Mouse (Mus musculus): ENCODE measurements at regions not wholly inside any gene's neighbourhood (a gene's known extent, or its start where the extent isn't known, plus 50 kb on each side); places are given as distances from the start of the nearest gene placed in this dataset.

DNA sequence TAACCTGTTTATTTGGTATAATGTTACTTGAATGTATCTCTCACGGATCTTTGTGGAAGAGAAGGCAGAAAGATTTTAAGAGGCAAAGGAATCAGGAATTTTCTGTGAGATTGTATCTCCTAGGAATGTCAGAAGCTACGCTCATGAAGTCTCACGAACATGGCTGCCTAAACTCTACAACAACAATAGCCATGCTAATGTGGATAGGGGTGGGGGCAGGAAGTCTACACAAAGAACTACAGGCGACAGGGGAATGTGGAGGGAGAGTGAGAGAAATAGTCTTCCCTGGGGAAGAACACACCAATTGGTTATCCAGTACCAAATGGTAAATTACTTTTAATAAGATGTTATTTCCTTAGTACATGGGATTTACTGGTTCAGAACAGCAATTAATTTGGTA lies 164.3 kb upstream of the Zfp462 start:
- Histone ChIP-seq H3K27me3 (ENCODE audit: control insufficient read depth, insufficient read depth, low read length) (no peaks in the 10 kb centered on the region), H3K36me3 (ENCODE audit: control insufficient read depth, insufficient read depth, low read length) (no peaks in the 10 kb centered on the region), H3K9ac (replicated peaks; ENCODE audit: low read depth, low read length) (no peak overlapping the region), H3K4me2 (replicated peaks; ENCODE audit: low read depth, low read length) (no peak overlapping the region), H3K4me3 (ENCODE audit: low read depth, low read length) (no peak overlapping the region), H3K4me1 (ENCODE audit: control insufficient read depth, insufficient read depth, low read length) (no peaks in the 10 kb centered on the region), H3K27ac (ENCODE audit: low read length) (no peak overlapping the region), H3K9me3 (ENCODE audit: control insufficient read depth, low read depth, low read length) (no peaks in the 10 kb centered on the region)
- no peak for ATAC-seq (ENCODE audit: insufficient number of reproducible peaks, insufficient read depth, low FRiP score, low read depth)
- WGBS = 66% methylated on average over 4 of the region's 4 CpGs

DNA sequence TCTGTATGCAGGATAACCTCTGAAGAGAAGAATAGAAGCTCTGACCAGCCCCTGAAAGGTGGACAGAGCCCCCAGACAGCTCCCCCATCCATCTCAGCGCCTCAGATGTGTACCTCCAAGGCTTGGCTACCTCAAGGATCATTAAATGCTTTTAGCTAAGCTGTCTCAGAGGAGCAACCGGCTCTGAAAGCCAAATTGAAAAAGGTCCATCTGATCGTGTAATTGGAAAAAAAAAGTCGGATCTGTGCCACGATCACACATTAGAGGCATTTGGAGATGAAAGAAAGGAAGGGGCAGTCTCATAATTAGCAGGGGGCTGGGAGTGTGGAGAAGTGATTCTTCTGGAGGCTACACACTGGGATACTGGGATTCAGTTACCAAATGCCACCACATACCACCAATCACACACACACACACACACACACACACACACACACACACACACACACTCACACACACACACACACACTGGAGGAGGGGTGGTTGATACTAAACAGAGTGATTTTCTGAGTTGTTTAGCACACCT lies 153.6 kb upstream of the Zfp462 start:
- no peaks in the 10 kb centered on the region; the same call in 1 of the 2 replicates for H3K9me3 ChIP-seq (ENCODE audit: control insufficient read depth, low read depth, low read length)
- H3K4me3 ChIP-seq (ENCODE audit: low read depth, low read length) = no peak overlapping the region
- no peaks in the 10 kb centered on the region for H3K36me3 ChIP-seq (ENCODE audit: control insufficient read depth, insufficient read depth, low read length)
- H3K27ac ChIP-seq (ENCODE audit: low read length) = no peak overlapping the region
- no peak for ATAC-seq (ENCODE audit: insufficient number of reproducible peaks, insufficient read depth, low FRiP score, low read depth)
- H3K4me1 ChIP-seq (ENCODE audit: control insufficient read depth, insufficient read depth, low read length) = no peaks in the 10 kb centered on the region
- WGBS = 89% methylated on average over 5 of the region's 5 CpGs
- no peak overlapping the region for H3K4me2 ChIP-seq (replicated peaks; ENCODE audit: low read depth, low read length)
- no peaks in the 10 kb centered on the region for H3K27me3 ChIP-seq (ENCODE audit: control insufficient read depth, insufficient read depth, low read length)
- no peak overlapping the region for H3K9ac ChIP-seq (replicated peaks; ENCODE audit: low read depth, low read length)

DNA sequence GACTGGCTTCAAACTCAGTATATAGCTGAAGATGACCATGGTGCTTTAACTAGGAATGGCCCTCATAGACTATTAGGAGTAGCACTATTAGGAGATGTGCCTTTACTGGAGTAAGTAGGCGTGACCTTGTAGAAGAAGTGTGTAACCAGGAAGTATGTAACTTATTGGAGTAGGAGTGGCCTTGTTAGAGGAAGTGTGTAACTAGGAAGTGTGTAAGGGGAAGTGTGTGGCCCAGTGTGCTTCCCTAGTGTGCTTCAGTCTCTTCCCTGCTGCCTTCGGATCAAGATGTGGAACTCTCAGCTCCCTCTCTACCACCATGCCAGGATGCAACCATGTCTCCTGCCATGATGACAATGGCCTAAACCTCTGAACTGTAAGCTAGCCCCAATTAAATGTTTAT lies 151.0 kb upstream of the Zfp462 start:
- Histone ChIP-seq H3K4me2 (replicated peaks; ENCODE audit: low read depth, low read length) (no peak overlapping the region), H3K4me1 (ENCODE audit: control insufficient read depth, insufficient read depth, low read length) (no peaks in the 10 kb centered on the region), H3K9me3 (ENCODE audit: control insufficient read depth, low read depth, low read length) (no peaks in the 10 kb centered on the region), H3K27ac (ENCODE audit: low read length) (no peak overlapping the region), H3K4me3 (ENCODE audit: low read depth, low read length) (no peak overlapping the region), H3K27me3 (ENCODE audit: control insufficient read depth, insufficient read depth, low read length) (no peaks in the 10 kb centered on the region), H3K36me3 (ENCODE audit: control insufficient read depth, insufficient read depth, low read length) (no peaks in the 10 kb centered on the region), H3K9ac (replicated peaks; ENCODE audit: low read depth, low read length) (no peak overlapping the region)
- ATAC-seq (ENCODE audit: insufficient number of reproducible peaks, insufficient read depth, low FRiP score, low read depth) = no peak
- 91% methylated on average over 2 of the region's 2 CpGs for WGBS

- WGBS = 51% methylated on average over 3 of the region's 3 CpGs
- H3K4me3 ChIP-seq (ENCODE audit: low read depth, low read length) = no peak overlapping the region
- H3K9ac ChIP-seq (replicated peaks; ENCODE audit: low read depth, low read length) = no peak overlapping the region
- H3K36me3 ChIP-seq (ENCODE audit: control insufficient read depth, insufficient read depth, low read length) = no peaks in the 10 kb centered on the region
- H3K4me2 ChIP-seq (replicated peaks; ENCODE audit: low read depth, low read length) = no peak overlapping the region
- H3K27me3 ChIP-seq (ENCODE audit: control insufficient read depth, insufficient read depth, low read length) = no peaks in the 10 kb centered on the region
- H3K27ac ChIP-seq (ENCODE audit: low read length) = no peak overlapping the region
- no peaks in the 10 kb centered on the region for H3K9me3 ChIP-seq (ENCODE audit: control insufficient read depth, low read depth, low read length)
- no peaks in the 10 kb centered on the region for H3K4me1 ChIP-seq (ENCODE audit: control insufficient read depth, insufficient read depth, low read length)
- no peak for ATAC-seq (ENCODE audit: insufficient number of reproducible peaks, insufficient read depth, low FRiP score, low read depth)
Measured at GRCm38 (mm10) chr4:54795246-54795645, 149.6 kb upstream of the Zfp462 start.

- Histone ChIP-seq H3K27ac (ENCODE audit: low read length) (no peak overlapping the region), H3K9ac (replicated peaks; ENCODE audit: low read depth, low read length) (no peak overlapping the region), H3K4me3 (ENCODE audit: low read depth, low read length) (no peak overlapping the region), H3K36me3 (ENCODE audit: control insufficient read depth, insufficient read depth, low read length) (no peaks in the 10 kb centered on the region), H3K9me3 (ENCODE audit: control insufficient read depth, low read depth, low read length) (no peaks in the 10 kb centered on the region), H3K4me1 (ENCODE audit: control insufficient read depth, insufficient read depth, low read length) (no peaks in the 10 kb centered on the region), H3K27me3 (ENCODE audit: control insufficient read depth, insufficient read depth, low read length) (no peaks in the 10 kb centered on the region), H3K4me2 (replicated peaks; ENCODE audit: low read depth, low read length) (no peak overlapping the region)
- WGBS = 86% methylated on average over 5 of the region's 5 CpGs
- ATAC-seq (ENCODE audit: insufficient number of reproducible peaks, insufficient read depth, low FRiP score, low read depth) = no peak
Measured at GRCm38 (mm10) chr4:54798523-54798922, 146.3 kb upstream of the Zfp462 start.

DNA sequence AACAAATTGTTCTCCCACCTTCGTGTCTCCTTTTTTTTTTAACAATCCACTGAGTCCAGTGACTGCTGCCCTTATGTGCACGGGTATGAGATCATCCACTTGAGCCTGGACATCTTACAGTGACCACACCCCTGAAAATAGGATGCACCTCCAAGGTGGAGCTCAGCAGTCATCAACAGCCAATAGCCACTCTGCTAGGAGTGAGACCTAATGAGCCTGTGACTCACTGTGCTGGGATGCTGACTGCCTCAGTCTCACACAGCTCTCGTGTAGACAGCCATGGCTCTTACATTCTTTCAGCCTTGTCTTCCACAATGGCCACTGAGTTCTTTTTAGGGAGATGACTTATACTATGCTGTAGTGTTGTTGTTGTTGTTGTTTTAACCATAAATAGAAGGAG lies 133.7 kb upstream of the Zfp462 start:
- ATAC-seq (ENCODE audit: insufficient number of reproducible peaks, insufficient read depth, low FRiP score, low read depth) = no peak
- H3K9me3 ChIP-seq (ENCODE audit: control insufficient read depth, low read depth, low read length) = no peaks in the 10 kb centered on the region
- H3K4me1 ChIP-seq (ENCODE audit: control insufficient read depth, insufficient read depth, low read length) = no peaks in the 10 kb centered on the region
- H3K9ac ChIP-seq (replicated peaks; ENCODE audit: low read depth, low read length) = no peak overlapping the region
- no peak overlapping the region for H3K27ac ChIP-seq (ENCODE audit: low read length)
- no peaks in the 10 kb centered on the region for H3K27me3 ChIP-seq (ENCODE audit: control insufficient read depth, insufficient read depth, low read length)
- WGBS = 74% methylated on average over 3 of the region's 3 CpGs
- H3K4me2 ChIP-seq (replicated peaks; ENCODE audit: low read depth, low read length) = no peak overlapping the region
- no peak overlapping the region for H3K4me3 ChIP-seq (ENCODE audit: low read depth, low read length)
- no peaks in the 10 kb centered on the region for H3K36me3 ChIP-seq (ENCODE audit: control insufficient read depth, insufficient read depth, low read length)

DNA sequence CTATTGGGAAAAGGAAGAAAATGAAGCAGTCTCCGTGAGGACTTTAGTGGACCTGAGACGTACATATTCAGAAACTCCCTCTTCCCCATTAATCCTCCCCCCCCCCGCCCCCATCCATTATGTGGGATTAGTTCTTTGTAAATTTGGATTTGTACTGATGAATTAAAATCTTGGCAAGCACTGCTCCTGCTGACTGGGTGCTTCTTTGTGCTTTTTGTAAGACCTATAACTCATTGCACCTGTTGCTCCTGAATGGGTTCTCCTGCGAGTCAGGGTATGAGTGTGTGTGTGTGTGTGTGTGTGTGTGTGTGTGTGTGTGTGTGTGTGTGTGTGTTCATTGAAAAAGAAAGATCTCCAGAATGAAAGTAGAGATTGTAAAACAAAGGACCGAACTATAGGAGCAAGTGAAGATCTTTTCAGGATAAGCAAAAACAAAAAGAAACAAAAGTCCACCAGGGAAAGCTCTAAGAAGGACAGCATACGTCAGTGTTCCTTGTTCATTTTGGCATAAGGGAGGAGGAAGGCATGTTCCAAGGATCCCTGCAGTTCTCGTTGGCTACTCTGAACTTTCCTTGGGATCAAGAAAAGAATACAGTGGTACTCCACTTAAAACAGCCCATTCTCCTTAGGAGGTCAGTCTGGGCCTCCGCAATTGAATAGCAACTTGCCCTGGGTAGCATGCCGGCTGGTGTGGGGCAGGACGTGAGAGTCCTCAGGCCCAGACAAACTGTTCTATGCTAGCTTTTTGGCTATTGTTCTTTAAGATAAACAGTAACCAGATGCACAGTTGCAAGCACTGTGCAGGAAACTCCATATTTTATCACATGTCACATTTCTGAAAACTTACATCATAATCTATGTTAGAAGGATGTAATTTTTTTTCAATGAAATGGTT lies 131.9 kb upstream of the Zfp462 start:
- H3K27me3 ChIP-seq (ENCODE audit: control insufficient read depth, insufficient read depth, low read length) = no peaks in the 10 kb centered on the region
- no peak overlapping the region for H3K9ac ChIP-seq (replicated peaks; ENCODE audit: low read depth, low read length)
- H3K4me1 ChIP-seq (ENCODE audit: control insufficient read depth, insufficient read depth, low read length) = no peaks in the 10 kb centered on the region
- no peaks in the 10 kb centered on the region for H3K36me3 ChIP-seq (ENCODE audit: control insufficient read depth, insufficient read depth, low read length)
- ATAC-seq (ENCODE audit: insufficient number of reproducible peaks, insufficient read depth, low FRiP score, low read depth) = no peak
- no peaks in the 10 kb centered on the region for H3K9me3 ChIP-seq (ENCODE audit: control insufficient read depth, low read depth, low read length)
- H3K4me2 ChIP-seq (replicated peaks; ENCODE audit: low read depth, low read length) = no peak overlapping the region
- WGBS = 48% methylated on average over 10 of the region's 10 CpGs
- H3K27ac ChIP-seq (ENCODE audit: low read length) = no peak overlapping the region
- H3K4me3 ChIP-seq (ENCODE audit: low read depth, low read length) = no peak overlapping the region

- H3K4me2 ChIP-seq (replicated peaks; ENCODE audit: low read depth, low read length) = no peak overlapping the region
- H3K9ac ChIP-seq (replicated peaks; ENCODE audit: low read depth, low read length) = no peak overlapping the region
- H3K27me3 ChIP-seq (ENCODE audit: control insufficient read depth, insufficient read depth, low read length) = no peaks in the 10 kb centered on the region
- H3K9me3 ChIP-seq (ENCODE audit: control insufficient read depth, low read depth, low read length) = no peaks in the 10 kb centered on the region
- ATAC-seq (ENCODE audit: insufficient number of reproducible peaks, insufficient read depth, low FRiP score, low read depth) = no peak
- no peak overlapping the region for H3K4me3 ChIP-seq (ENCODE audit: low read depth, low read length)
- 56% methylated on average over 2 of the region's 2 CpGs for WGBS
- H3K4me1 ChIP-seq (ENCODE audit: control insufficient read depth, insufficient read depth, low read length) = peaks cover 4% of the 10 kb centered on the region; the same call in 1 of the 2 replicates
- H3K36me3 ChIP-seq (ENCODE audit: control insufficient read depth, insufficient read depth, low read length) = no peaks in the 10 kb centered on the region
- no peak overlapping the region for H3K27ac ChIP-seq (ENCODE audit: low read length)
Measured at GRCm38 (mm10) chr4:54837326-54837725, 107.5 kb upstream of the Zfp462 start.

Measured in stomach, embryonic 14.5 days (tissue).